ENCODE assay signal across 23 mouse cellular contexts in the genomic region with DNA sequence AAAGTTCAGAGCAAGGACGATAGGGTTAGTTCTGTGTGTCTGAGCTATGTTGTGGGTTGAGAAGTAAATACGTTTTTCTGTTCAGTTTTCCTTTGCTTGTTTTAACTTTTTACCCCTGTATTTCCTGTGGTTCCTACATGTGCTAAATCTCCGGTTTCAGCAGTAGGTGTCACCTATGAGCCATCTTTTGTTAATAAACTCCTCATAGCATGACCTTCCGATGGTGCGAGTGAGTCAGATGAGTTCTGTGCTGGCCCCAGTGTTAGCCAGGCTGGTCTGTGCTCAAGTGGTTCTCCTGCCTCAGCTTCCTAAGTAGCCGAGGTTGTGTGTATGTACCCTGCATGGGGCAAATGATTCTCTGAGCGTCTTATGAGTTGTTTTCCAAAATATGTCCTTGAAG. TPM values are rescaled to one million over a fixed set of nuclear protein-coding genes. Genes with fewer than 3 reads are reported as not detected.
DNase-seq lines count a peak whose midpoint lies in the region; ATAC-seq and TF ChIP-seq lines count a peak whose summit lies in the region.
"Had no signal": no experiment of that assay in that cellular context is flagged by ENCODE, and none has a peak within 500 bp of the region (broad histone marks: within the 10 kb centered on the region; RNA-seq: fewer than 3 reads in every experiment).

No protein-coding gene starts in this region.

- TF ChIP-seq CTCF in heart, adult 2 months (IDR thresholded peaks at IDR 0.05): peak; percentile 28
- TF ChIP-seq CTCF in lung, postnatal 0 days (IDR thresholded peaks at IDR 0.05): peak; percentile 36
- peak; percentile 51 for TF ChIP-seq CTCF in Patski (IDR thresholded peaks at IDR 0.05)

- no peaks in the 10 kb centered on the region for H3K79me2 ChIP-seq in heart, adult 2 months (replicated peaks; ENCODE audit: control insufficient read depth, insufficient read depth, low read length)

- no peak overlapping the region for H3K4me3 ChIP-seq in heart, adult 2 months
- H3K4me3 ChIP-seq in lung, postnatal 0 days (ENCODE audit: low read depth, low read length): no peak overlapping the region
- H3K4me3 ChIP-seq: embryonic facial prominence, embryonic 10.5 days; kidney, embryonic 15.5 days; megakaryocyte, embryonic 14.5 days; stomach, embryonic 15.5 days had no signal

- intact Hi-C loops in heart, adult 2 months (cut with DNase I): no loop called here
- intact Hi-C loops in left cerebral cortex, postnatal 4 days (cut with DNase I): no loop called here

- in situ Hi-C loops in Patski (cut with MboI; ENCODE audit: low pct_unique_long_range_greater_than_20kb): no loop called here

- ATAC-seq in lung, postnatal 0 days: no peak
- ATAC-seq in Patski: peak; percentile 71
- ATAC-seq: inflammation-experienced regulatory T-cells, adult 6 months; midbrain, embryonic 16.5 days had no signal

- no peak overlapping the region for H3K4me2 ChIP-seq in lung, postnatal 0 days (replicated peaks; ENCODE audit: low read depth, low read length)
- H3K4me2 ChIP-seq: kidney, embryonic 15.5 days; stomach, embryonic 15.5 days had no signal

- DNase-seq in heart, adult 2 months: no peak
- no peak for DNase-seq in heart, postnatal 4 days
- peak; percentile 9 for DNase-seq in lung, postnatal 0 days (ENCODE audit: low spot score)
- DNase-seq in lung, postnatal 25 days (ENCODE audit: low spot score): no peak
- DNase-seq in Patski (ENCODE audit: low read depth, low spot score): peak; percentile 13
- no peak for DNase-seq in cerebellum, postnatal 10 days
- no peak for DNase-seq in left cerebral cortex, postnatal 4 days
- DNase-seq: cerebellum, adult 8-10 months; gastrocnemius, postnatal 14 days; lung, postnatal 10 days had no signal

- TF ChIP-seq POLR2A in heart, adult 2 months (IDR thresholded peaks at IDR 0.05; ENCODE audit: insufficient read depth, low read depth, low read length): no peak

- H3K9me3 ChIP-seq in lung, postnatal 0 days (ENCODE audit: low read length): no peaks in the 10 kb centered on the region
- H3K9me3 ChIP-seq: embryonic facial prominence, embryonic 10.5 days; kidney, embryonic 15.5 days; megakaryocyte, embryonic 14.5 days; stomach, embryonic 15.5 days had no signal

- POLR2A ChIA-PET in Patski (lab: Charles Lee): no interaction called here

- CTCF ChIA-PET in Patski (lab: Charles Lee): interaction anchor here (1.5 to 1.7 kb wide), 2 partner anchors 58 to 83 kb away, joined by 3 to 4 read pairs; no protein-coding TSS in a partner anchor

- H3K27me3 ChIP-seq in heart, adult 2 months (ENCODE audit: control insufficient read depth, insufficient read depth, low read length): no peaks in the 10 kb centered on the region
- H3K27me3 ChIP-seq in lung, postnatal 0 days (replicated peaks; ENCODE audit: insufficient read depth, low read length): no peaks in the 10 kb centered on the region
- H3K27me3 ChIP-seq in Patski: no peaks in the 10 kb centered on the region
- H3K27me3 ChIP-seq: kidney, embryonic 15.5 days; megakaryocyte, embryonic 14.5 days; stomach, embryonic 15.5 days had no signal

- H3K9ac ChIP-seq in heart, adult 2 months (ENCODE audit: low read depth, low read length): no peak overlapping the region
- H3K9ac ChIP-seq in lung, postnatal 0 days (replicated peaks; ENCODE audit: low read depth): no peak overlapping the region
- H3K9ac ChIP-seq: kidney, embryonic 15.5 days; liver, embryonic 14.5 days; stomach, embryonic 15.5 days had no signal

- no peak for TF ChIP-seq EP300 in heart, adult 2 months (IDR thresholded peaks at IDR 0.05; ENCODE audit: insufficient read depth, low read depth, low read length)
- no peak for TF ChIP-seq EP300 in lung, postnatal 0 days (IDR thresholded peaks at IDR 0.05)

- 68% methylated on average over 7 of the region's 7 CpGs for WGBS in heart, adult 2 months
- 74% methylated on average over 7 of the region's 7 CpGs for WGBS in lung, postnatal 0 days

- peaks cover 4% of the 10 kb centered on the region for H3K36me3 ChIP-seq in heart, adult 2 months (ENCODE audit: control insufficient read depth, insufficient read depth, low read length)
- H3K36me3 ChIP-seq in lung, postnatal 0 days (ENCODE audit: insufficient read depth, low read length): peaks cover 28% of the 10 kb centered on the region; the same call in 1 of the 2 replicates

- H3K27ac ChIP-seq in heart, adult 2 months: no peak overlapping the region
- no peak overlapping the region for H3K27ac ChIP-seq in lung, postnatal 0 days (ENCODE audit: low read length)
- H3K27ac ChIP-seq: embryonic facial prominence, embryonic 10.5 days; kidney, embryonic 15.5 days; liver, embryonic 14.5 days; stomach, embryonic 15.5 days had no signal

- no peaks in the 10 kb centered on the region for H3K4me1 ChIP-seq in heart, adult 2 months (ENCODE audit: control insufficient read depth, insufficient read depth, low read length)
- H3K4me1 ChIP-seq in lung, postnatal 0 days (ENCODE audit: insufficient read depth, low read depth, low read length): no peaks in the 10 kb centered on the region
- H3K4me1 ChIP-seq: embryonic facial prominence, embryonic 10.5 days; kidney, embryonic 15.5 days; megakaryocyte, embryonic 14.5 days; stomach, embryonic 15.5 days had no signal

RNA-seq across cellular contexts. Expression of gene Htr2b, which starts 17.4 kb away (rescaled TPM):
- under 1 TPM; 0.50 to 0.61 TPM for total RNA-seq in heart, adult 2 months (2021)
- 0.53 and 0.62 TPM in 2 replicates for polyA plus RNA-seq in heart, adult 2 months (2012; rRNA removed)
- total RNA-seq in heart, postnatal 4 days (2021): not detected
- polyA plus RNA-seq in lung, postnatal 0 days (2015; fragmentation: Nextera tagmentation; extraction: Ambion mirVana): 1.0 and 1.2 TPM in 2 replicates
- polyA plus RNA-seq in Patski (2021): 0.09 TPM
- total RNA-seq in left cerebral cortex, postnatal 4 days (2021): not detected
- total RNA-seq: layer of hippocampus, postnatal 25 days; neutrophil, adult 5-6 weeks had no signal
- polyA plus RNA-seq: liver, embryonic 14.5 days had no signal

RNA-seq across cellular contexts. Expression of gene Psmd1, which starts 30.2 kb away (rescaled TPM):
- 100 to 1,000 TPM in 1 of 2 experiments, 10 to 100 TPM in 1; 91.6 to 104 TPM for total RNA-seq in heart, adult 2 months (2021)
- polyA plus RNA-seq in heart, adult 2 months (2012; rRNA removed): 65.0 and 102 TPM in 2 replicates
- total RNA-seq in heart, postnatal 4 days (2021): 100 to 1,000 TPM; 113 to 118 TPM
- polyA plus RNA-seq in lung, postnatal 0 days (2015; fragmentation: Nextera tagmentation; extraction: Ambion mirVana): 85.1 and 86.2 TPM in 2 replicates
- polyA plus RNA-seq in Patski (2021): 165 TPM
- total RNA-seq in left cerebral cortex, postnatal 4 days (2021): 100 to 1,000 TPM; 134 to 135 TPM

RNA-seq across cellular contexts. Expression of gene Gm21972, which starts 39.0 kb away (rescaled TPM):
- total RNA-seq in heart, adult 2 months (2021): under 1 TPM in 1 of 2 experiments, not detected in 1; 0.57 TPM
- polyA plus RNA-seq in heart, adult 2 months (2012; rRNA removed): not detected in 2 replicates
- 1 to 10 TPM; 1.2 to 1.4 TPM for total RNA-seq in heart, postnatal 4 days (2021)
- polyA plus RNA-seq in lung, postnatal 0 days (2015; fragmentation: Nextera tagmentation; extraction: Ambion mirVana): 0.16 TPM in 1 of 2 replicates, not detected in the other
- polyA plus RNA-seq in Patski (2021): 18.1 TPM
- total RNA-seq in left cerebral cortex, postnatal 4 days (2021): 1 to 10 TPM; 4.0 to 4.4 TPM
- total RNA-seq: ES-E14; neutrophil, adult 5-6 weeks had no signal
- polyA plus RNA-seq: embryonic facial prominence, embryonic 10.5 days; forebrain, embryonic 11.5 days; heart, postnatal 0 days; hindbrain, embryonic 11.5 days; inflammation-experienced regulatory T-cells, adult 6 months; kidney, embryonic 15.5 days; stomach, embryonic 15.5 days had no signal

RNA-seq across cellular contexts. Expression of gene 2810459M11Rik, which starts 48.8 kb away (rescaled TPM):
- not detected for total RNA-seq in heart, adult 2 months (2021)
- 0.06 TPM in 1 of 2 replicates, not detected in the other for polyA plus RNA-seq in heart, adult 2 months (2012; rRNA removed)
- total RNA-seq in heart, postnatal 4 days (2021): not detected
- 0.24 and 0.41 TPM in 2 replicates for polyA plus RNA-seq in lung, postnatal 0 days (2015; fragmentation: Nextera tagmentation; extraction: Ambion mirVana)
- polyA plus RNA-seq in Patski (2021): not detected
- 10 to 100 TPM; 11.1 to 11.8 TPM for total RNA-seq in left cerebral cortex, postnatal 4 days (2021)
- total RNA-seq: neutrophil, adult 5-6 weeks had no signal
- polyA plus RNA-seq: heart, postnatal 0 days; inflammation-experienced regulatory T-cells, adult 6 months had no signal

Comparison
In these comparisons a context has a peak if more than half of its experiments do, and no peak if none do; other contexts are left out.
1. DNase-seq: peak in lung, postnatal 0 days (single experiment) and Patski (single experiment); none in heart, adult 2 months (0 of 2), heart, postnatal 4 days (single experiment), lung, postnatal 25 days (single experiment), cerebellum, postnatal 10 days (0 of 2) and left cerebral cortex, postnatal 4 days (single experiment).
2. Peak in every context shown above with its lines, with median percentiles within 50 percentile points of each other: CTCF ChIP-seq.